Mouse (Mus musculus) MEL (cell line): ENCODE measurements around the gene Btn2a2.

ENCODE experiments used
- BHLHE40 ChIP-seq: IDR thresholded peaks from 2 replicates; pipeline ENCODE4 v1.6.1; 2012; ENCODE audit warnings: low read depth, mild to moderate bottlenecking, inconsistent platforms, low read length, improper control_type of control experiment, borderline replicate concordance
- CTCF ChIP-seq, 3 experiments: IDR thresholded peaks in 2 of 3; conservative IDR thresholded peaks in 1 of 3; 2 replicates each; pipeline ENCODE4 v1.5.1; 2011 to 2012; ENCODE audit warnings: low read length in 3 of 3, low read depth in 2 of 3, mild to moderate bottlenecking in 2 of 3, improper control_type of control experiment in 1 of 3, inconsistent platforms in 1 of 3, mixed read lengths in 1 of 3, moderate library complexity in 1 of 3; ENCODE audit not compliant: control insufficient read depth in 1 of 3, insufficient read depth in 1 of 3, poor library complexity in 1 of 3, severe bottlenecking in 1 of 3
- E2F4 ChIP-seq: IDR thresholded peaks from 2 replicates; pipeline ENCODE4 v1.6.1; 2011; ENCODE audit warnings: low read depth, low read length, improper control_type of control experiment, borderline replicate concordance
- EP300 ChIP-seq, 2 experiments: IDR thresholded peaks; 2 replicates each; pipeline ENCODE4 v1.6.1; 2011; ENCODE audit warnings: improper control_type of control experiment in 2 of 2, low read length in 2 of 2, low read depth in 1 of 2, mild to moderate bottlenecking in 1 of 2
- JUND ChIP-seq: IDR thresholded peaks from 2 replicates; pipeline ENCODE4 v1.6.1; 2011; ENCODE audit warnings: low read depth, mild to moderate bottlenecking, improper control_type of control experiment, low read length
- MAFK ChIP-seq: IDR thresholded peaks from 2 replicates; pipeline ENCODE4 v1.6.1; 2011; ENCODE audit warnings: low read depth, mild to moderate bottlenecking, low read length, improper control_type of control experiment, borderline replicate concordance
- MAX ChIP-seq: IDR thresholded peaks from 2 replicates; pipeline ENCODE4 v1.6.1; 2011; ENCODE audit warnings: low read length, improper control_type of control experiment
- MAZ ChIP-seq: IDR thresholded peaks from 2 replicates; pipeline ENCODE4 v1.6.1; 2012; ENCODE audit warnings: low read depth, mild to moderate bottlenecking, inconsistent platforms, low read length, improper control_type of control experiment
- MEF2A ChIP-seq: IDR thresholded peaks from 2 replicates; pipeline ENCODE4 v1.6.1; 2014; ENCODE audit warnings: low read depth, mild to moderate bottlenecking, inconsistent platforms, low read length, improper control_type of control experiment; ENCODE audit not compliant: poor library complexity, insufficient replicate concordance, severe bottlenecking; ENCODE audit errors: extremely low read depth
- POLR2A ChIP-seq, 2 experiments: IDR thresholded peaks; 2 replicates each; pipeline ENCODE4 v1.6.1; 2011 to 2012; ENCODE audit warnings: low read length in 2 of 2, mild to moderate bottlenecking in 2 of 2, control low read depth in 1 of 2, improper control_type of control experiment in 1 of 2, low read depth in 1 of 2, moderate library complexity in 1 of 2; ENCODE audit not compliant: control insufficient read depth in 1 of 2, insufficient read depth in 1 of 2, poor library complexity in 1 of 2
- TAL1 ChIP-seq: IDR thresholded peaks from 2 replicates; pipeline ENCODE4 v1.6.1; 2012; ENCODE audit warnings: mild to moderate bottlenecking, inconsistent platforms, low read length, moderate library complexity, mixed read lengths
- USF1 ChIP-seq: IDR thresholded peaks from 2 replicates; pipeline ENCODE4 v1.6.1; 2014; ENCODE audit warnings: low read depth, mild to moderate bottlenecking, inconsistent platforms, low read length, improper control_type of control experiment, moderate library complexity
- ZMIZ1 ChIP-seq: IDR thresholded peaks from 2 replicates; pipeline ENCODE4 v1.6.1; 2012; ENCODE audit warnings: low read depth, mild to moderate bottlenecking, inconsistent platforms, low read length, improper control_type of control experiment, moderate library complexity

GRCm38 (mm10) chr13:23503797-23504196 is 15.1 kb upstream of the Btn2a2 start:
- no peak for TF ChIP-seq CTCF (IDR thresholded peaks at IDR 0.05 in 2 of 3, conservative IDR thresholded peaks at IDR 0.05 in 1 of 3; ENCODE audit: control insufficient read depth in 1 of 3, insufficient read depth in 1 of 3, low read depth in 2 of 3, low read length in 3 of 3, poor library complexity in 1 of 3, severe bottlenecking in 1 of 3)
- no peak for TF ChIP-seq EP300 (IDR thresholded peaks at IDR 0.05; ENCODE audit: low read depth in 1 of 2, low read length in 2 of 2)
- no peak for TF ChIP-seq E2F4
- no peak for TF ChIP-seq MEF2A
- TF ChIP-seq ZMIZ1, result no peak
- no peak for TF ChIP-seq MAX
- TF ChIP-seq BHLHE40, result no peak
- TF ChIP-seq MAFK, result no peak
- no peak for TF ChIP-seq MAZ
- no peak for TF ChIP-seq JUND
- TF ChIP-seq POLR2A (IDR thresholded peaks at IDR 0.05; ENCODE audit: control insufficient read depth in 1 of 2, insufficient read depth in 1 of 2, low read depth in 1 of 2, low read length in 2 of 2, poor library complexity in 1 of 2), result no peak
- no peak for TF ChIP-seq USF1
- TF ChIP-seq TAL1, result no peak
